Comparison of ENCODE assay signal across 8 mouse cellular contexts in genomic region chr5:115118961-115119570, GRCm38 (mm10). TPM values are rescaled to one million over a fixed set of nuclear protein-coding genes. Genes with fewer than 3 reads are reported as not detected.
DNase-seq lines count a peak whose midpoint lies in the region; ATAC-seq lines count a peak whose summit lies in the region.

Acads (minus strand) TSS chr5:115119346.

- peak; percentile 56 for DNase-seq in MEL-GATA-1-ER (ENCODE audit: extremely low read depth, low read depth)
- peak; percentile 68 for DNase-seq in cerebellum, adult 11-12 months
- peak; percentile 86 to 91 for DNase-seq in heart, postnatal 36 days
- peak; percentile 79 for DNase-seq in layer of hippocampus, adult 9-11 months
- peak; percentile 82 for DNase-seq in lung, postnatal 14 days
- peak; percentile 79 for DNase-seq in ovary, postnatal 14 days (ENCODE audit: low spot score)
- DNase-seq in thymus, postnatal 36 days, result peak; percentile 92 to 96

- peak within 1 kb of the TSS; percentile 57 for H3K4me3 ChIP-seq in forebrain, embryonic 16.5 days (replicated peaks; ENCODE audit: low read length)

- intact Hi-C loops in heart, postnatal 36 days (cut with DNase I), result no loop called here

- no peak within 1 kb of the TSS; the same call in 1 of the 2 replicates for H3K27ac ChIP-seq in forebrain, embryonic 16.5 days (ENCODE audit: low read length)

- no peaks in the 10 kb centered on the region for H3K9me3 ChIP-seq in forebrain, embryonic 16.5 days (ENCODE audit: control insufficient read depth, low read length)

- H3K27me3 ChIP-seq in forebrain, embryonic 16.5 days (replicated peaks; ENCODE audit: control insufficient read depth, insufficient read depth, low read length), result no peaks in the 10 kb centered on the region

- ATAC-seq in forebrain, embryonic 16.5 days, result peak; percentile 86

- peak within 1 kb of the TSS; percentile 71 for H3K4me2 ChIP-seq in forebrain, embryonic 16.5 days (ENCODE audit: low read length)

- WGBS in forebrain, embryonic 16.5 days, result under 1% methylated on average over 39 of the region's 39 CpGs

- peaks cover 11% of the 10 kb centered on the region for H3K4me1 ChIP-seq in forebrain, embryonic 16.5 days (replicated peaks; ENCODE audit: control insufficient read depth, insufficient read depth, low read length)

- 0 out of 2 replicates have a peak, but pooled peaks cover 1% of the 10 kb centered on the region for H3K36me3 ChIP-seq in forebrain, embryonic 16.5 days (ENCODE audit: control insufficient read depth, insufficient read depth)

- peak within 1 kb of the TSS; percentile 68 for H3K9ac ChIP-seq in forebrain, embryonic 16.5 days (replicated peaks; ENCODE audit: low read depth, low read length)

RNA-seq across cellular contexts. Expression of gene Acads, which starts in this region (rescaled TPM):
- polyA plus RNA-seq in forebrain, embryonic 16.5 days (2015; fragmentation: Nextera tagmentation; extraction: Ambion mirVana), result 18.0 and 19.8 TPM in 2 replicates
- total RNA-seq in heart, postnatal 36 days (2021), result 100 to 1,000 TPM; 203 to 239 TPM
